Mouse (Mus musculus) c-Kit-positive CD71-positive TER-119-positive erythroid progenitor cells, embryonic 14.5 days (primary cell): ENCODE data around the gene Lpcat4.

Source experiments
- DNase-seq: peaks from one replicate; pipeline ENCODE4 v3.0.0-alpha.2; 2013; ENCODE audit warnings: low spot score

Gene Lpcat4

DNA sequence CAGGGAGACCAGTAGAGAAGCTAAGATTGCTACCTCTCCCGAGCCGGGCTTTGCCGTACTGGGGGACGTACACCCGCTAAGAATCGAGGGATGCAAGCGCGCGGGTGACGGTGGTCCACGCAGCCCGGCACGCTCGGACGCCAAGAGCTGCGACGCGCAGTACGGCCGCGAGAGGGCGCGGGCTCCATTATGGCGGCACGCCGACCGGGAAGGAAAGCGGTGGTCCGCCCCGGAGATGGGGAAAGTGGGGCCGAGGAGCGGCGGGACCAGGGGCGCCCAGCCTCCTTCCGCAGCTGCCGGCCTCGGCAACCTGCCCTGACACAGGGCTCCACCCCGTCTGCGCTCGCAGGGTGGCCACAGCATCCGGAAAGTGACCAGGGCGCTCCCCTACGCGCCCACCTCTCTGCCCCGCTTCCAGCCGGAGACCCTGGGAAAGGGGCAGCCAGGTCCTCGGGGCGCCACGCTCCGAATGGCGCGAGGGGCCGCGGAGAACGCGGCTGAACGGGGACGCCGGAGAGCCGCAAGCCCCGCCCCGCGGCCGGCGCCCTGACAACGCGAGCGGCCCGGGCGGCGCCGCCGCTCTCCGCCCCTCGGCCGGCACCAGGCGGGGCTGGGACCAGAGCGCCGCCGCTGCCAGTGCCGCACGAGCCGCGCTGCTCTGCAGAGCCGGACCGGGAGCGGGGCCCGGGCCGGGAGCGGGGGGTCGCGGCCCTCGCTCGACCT lies at the start of gene Lpcat4:
Lpcat4 (plus strand) TSS at position 257 of the 723 bp plus-strand sequence.
- DNase-seq = peak; percentile 66

DNA sequence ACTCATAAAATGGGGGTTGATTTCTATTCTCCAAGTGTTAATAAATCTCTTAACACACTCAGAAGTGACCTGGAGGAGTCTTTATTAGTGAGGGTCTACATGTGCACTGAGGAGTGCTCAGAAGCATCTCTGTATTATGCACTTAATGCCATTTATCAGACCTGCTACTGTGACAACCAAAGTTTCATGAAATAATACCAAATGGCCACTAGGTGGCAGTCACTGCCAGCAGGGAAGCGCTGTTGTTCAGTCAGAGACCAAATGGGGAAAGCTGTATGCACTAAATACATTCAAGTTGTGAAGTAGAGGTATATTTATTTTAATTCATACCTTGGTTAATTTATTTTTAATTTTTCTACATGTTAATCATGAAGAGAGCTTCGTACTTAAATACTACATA lies 42.4 kb upstream of the Lpcat4 start:
- peak; percentile 45 for DNase-seq

DNA sequence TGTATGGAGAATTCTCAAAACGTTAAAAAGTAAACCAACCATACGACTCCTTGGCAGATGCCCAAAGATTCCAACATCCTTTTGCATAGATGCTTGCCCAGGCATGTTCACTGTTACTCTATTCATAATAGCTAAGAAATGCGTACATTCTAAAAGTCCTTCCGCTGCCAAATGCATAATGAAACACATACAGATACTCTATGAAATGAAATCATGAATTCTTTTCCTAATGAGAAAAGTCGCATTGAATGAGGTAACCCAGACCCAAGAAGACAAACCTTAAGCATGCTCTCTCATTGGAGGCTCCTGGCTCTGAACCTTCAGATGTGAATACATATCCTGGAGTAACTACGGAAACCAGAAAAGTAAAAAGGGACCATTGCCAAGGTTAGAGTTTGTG lies 36.2 kb upstream of the Lpcat4 start:
- no peak for DNase-seq

DNA sequence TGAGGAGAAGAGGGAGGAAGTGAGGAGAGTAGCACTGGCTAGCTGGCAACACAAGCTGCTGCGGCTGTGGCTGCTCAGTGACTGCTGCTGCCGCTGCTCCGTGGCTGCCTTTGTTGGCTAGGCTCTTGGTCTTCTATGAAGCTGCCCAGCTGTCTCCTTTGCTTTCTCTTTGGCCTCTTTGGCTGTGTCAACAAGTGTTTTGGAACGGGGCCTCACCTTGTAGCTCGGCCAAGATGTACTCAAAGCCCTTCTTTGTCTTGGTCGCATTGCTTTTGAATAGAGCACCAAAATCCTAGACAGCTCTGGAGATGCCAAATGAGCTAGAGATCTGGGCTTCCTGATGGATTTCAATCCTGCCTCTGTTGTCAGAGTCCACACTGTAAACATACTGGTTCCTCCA lies 29.1 kb upstream of the Lpcat4 start:
- DNase-seq = no peak

DNA sequence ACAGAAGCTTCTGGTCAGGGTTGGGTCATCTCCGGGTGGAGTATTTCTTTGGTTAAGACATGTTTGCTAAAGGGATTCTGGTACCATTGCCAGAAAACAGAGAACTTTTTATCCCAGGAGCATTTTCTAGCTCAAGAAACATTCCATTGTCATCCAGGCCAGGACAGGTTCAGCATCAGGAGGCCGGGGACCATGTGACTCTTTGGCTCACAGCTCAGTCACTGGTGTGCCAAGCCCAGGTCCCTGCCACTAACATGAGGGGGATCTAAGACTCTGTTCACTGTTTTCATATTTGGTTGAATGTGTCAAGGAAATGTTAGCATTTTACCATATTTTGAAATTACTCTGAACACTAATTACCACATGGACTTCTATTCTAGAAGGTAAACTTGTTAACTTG lies 28.6 kb upstream of the Lpcat4 start:
- no peak for DNase-seq

DNA sequence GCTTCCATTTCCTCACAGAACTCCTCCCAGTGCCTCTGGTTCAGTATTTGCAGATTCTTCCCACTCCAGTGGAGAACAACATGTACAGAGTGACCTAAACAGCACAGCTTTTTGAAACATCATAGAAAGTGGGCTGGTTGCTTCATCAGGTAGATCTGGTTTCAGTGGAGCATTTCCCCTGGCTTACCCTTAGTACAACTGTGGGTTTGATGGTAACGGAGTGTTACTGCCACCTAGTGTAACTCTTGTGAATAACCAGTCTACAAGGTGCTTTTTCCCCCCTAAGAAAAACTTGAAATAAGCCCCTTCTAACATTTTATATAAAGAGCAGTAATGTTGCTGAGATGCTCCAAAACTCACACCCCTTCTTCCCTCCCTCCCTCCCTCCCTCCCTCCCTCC lies 23.3 kb upstream of the Lpcat4 start:
- no peak for DNase-seq

DNA sequence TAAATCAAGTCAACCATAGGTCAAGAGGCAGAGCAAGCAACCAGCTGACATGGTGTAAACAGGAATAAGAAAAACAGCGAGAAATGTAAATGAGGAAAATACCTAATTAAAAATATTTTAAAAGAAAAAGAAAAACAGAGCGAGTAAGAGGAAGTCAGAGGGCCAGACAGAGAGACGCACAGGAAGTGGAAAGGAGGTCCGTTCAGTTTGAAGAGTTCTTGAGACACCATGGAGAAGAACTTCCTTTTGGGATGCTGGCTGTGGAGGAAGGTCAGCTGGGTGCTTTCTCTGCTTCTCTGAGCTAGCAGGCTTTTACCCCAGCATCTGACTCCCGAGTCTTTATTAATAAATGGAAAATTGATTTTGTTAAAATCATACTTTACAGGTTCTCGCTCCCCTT lies 21.7 kb upstream of the Lpcat4 start:
- no peak for DNase-seq

DNA sequence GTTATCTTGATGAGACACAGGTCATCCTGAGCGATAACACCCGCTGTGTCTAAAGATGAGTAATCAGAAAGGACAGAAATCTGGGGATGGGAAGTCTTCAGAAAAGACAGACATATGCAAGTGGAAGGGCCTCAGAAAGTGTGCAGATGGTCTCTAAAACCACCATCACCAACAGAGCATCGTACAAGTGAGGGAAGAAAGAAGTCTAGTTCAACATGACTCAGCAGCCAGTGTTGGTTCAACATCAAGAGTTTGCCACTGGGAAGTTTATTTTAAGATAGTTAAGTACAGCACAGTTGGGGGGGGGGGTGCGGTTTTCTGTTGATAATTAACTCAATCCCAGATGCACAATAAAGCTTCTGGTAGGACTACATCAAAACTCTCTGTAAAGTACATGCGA lies 18.4 kb upstream of the Lpcat4 start:
- no peak for DNase-seq

DNA sequence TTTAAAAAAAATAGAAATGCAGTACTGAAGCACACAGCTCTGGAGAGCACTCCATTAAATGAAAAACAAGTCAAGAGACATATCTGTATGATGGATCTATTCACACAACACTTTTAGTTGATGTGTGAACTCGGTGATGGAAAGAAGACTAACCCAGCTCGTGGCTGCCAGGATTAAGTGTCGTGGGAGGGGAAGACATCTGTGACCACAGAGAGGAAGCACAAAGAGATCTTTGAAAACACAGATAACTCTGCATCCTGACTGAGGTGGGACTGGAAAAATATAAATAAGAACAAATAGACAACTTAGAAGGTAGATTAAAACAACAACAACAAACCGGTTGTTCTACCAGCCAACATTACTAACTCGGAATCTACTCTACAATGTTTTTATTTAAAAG lies 16.7 kb upstream of the Lpcat4 start:
- DNase-seq = no peak

DNA sequence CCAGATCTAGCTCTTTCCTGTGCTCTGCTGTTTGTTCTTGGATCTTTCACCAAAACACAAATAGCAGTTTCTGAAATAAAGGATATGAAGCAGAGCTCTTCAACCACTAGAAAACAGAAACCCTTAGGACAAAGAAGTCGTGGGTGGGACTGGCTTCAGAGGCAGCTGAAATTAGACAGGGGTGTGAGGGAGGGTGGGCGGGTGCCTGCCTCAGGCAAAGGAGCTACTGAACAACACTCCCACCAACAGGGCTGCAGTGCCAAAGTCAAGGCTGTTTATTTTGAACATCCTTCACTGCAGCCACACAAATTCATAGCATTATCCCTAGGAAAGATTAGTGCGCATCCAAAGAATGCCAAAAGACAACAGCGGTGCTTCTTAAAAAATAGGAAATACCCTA lies 14.9 kb upstream of the Lpcat4 start:
- no peak for DNase-seq

DNA sequence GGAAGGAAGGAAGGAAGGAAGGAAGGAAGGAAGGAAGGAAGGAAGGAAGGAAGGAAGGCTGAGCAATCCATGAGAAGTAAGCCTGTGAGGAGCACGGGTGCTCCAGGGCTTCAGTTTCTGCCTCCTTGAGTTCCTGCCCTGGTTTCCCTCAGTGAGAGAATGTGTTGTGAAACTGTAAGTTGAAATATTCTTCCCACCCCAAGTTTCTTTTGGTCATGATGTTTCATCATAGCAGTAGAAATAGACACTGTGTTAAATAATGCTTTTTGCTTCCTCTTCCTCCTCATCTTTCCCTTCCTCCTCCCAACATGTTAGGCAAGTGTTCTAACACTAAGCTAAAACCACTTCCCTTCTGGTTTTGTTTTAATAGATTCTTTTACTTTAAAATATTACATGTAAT lies 6.6 kb upstream of the Lpcat4 start:
- no peak for DNase-seq

DNA sequence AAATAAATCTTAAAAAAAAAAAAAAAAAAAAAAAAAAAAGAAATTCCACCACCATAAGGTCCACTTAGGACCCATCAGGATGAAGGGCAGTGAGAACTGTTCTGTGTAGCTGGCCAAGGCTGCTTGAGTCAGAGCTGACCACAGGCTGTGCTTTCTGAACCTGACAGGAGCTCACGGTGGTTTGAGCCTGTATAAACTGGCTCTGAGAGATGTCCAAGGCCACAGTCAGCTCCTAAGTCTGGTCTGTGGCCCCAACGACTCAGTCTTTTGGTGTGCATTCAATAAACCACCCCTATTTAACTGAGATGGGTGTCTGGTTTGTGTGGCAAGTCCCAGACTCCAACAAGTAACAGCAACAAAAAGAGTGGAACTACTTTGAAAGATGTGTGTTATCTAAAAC lies 2.6 kb upstream of the Lpcat4 start:
- DNase-seq = no peak

DNA sequence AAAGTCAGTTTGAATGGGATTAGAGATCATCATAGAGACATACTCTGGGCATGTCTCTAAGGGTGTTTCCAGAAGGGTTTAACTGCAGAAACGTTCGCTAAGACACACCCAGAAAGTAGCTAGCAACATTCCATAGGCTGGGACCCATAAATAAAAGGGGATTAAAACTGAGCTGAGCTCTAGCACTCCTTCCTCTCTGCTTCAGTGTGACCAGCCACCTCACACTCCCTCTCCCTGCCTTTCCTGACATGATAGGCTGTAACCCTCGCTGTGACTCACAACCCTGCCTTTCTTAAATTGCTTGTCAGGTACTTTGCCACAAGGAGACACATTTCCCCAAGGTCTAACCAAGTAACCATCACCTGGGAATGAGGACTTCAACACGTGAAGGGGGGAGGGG lies 1.3 kb upstream of the Lpcat4 start:
- no peak for DNase-seq

DNA sequence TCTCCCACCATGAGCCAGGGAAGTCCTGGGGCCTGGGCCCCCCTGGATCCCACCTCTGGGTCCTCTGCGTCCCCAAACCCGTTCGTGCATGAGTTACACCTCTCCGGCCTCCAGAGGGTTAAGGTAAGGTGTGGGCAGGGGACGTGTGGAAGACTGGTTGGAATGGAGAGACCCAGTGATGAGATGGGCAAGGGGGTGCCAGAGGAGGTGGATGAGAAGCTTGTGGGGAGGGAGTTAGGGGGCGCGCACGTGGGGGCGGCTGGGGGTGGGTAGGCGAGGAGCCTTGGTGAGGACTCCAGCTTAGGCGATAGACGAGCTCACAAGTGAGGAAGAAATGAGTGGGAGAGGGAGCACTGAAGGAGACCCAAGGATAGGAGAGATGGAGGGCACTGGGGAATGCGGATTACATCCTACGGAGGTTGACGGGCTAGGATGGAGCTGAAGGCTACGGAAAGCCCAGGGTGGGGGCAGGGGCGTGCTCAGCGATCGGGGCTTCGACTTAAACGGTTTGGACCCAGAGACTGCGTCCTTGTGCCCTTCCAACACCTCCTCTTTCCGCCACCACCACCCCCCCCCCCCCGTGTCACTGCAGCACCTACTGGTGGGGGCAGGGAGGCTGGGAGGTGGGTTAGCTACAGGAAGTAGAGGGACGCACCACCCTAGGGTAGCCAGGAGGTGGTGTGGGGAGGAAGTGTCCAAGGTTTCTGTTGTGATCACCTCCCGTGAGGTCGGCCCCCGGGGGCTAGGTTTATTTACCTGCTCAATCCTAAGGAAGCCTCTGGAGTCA lies 860 bp downstream of the Lpcat4 start:
- no peak for DNase-seq

DNA sequence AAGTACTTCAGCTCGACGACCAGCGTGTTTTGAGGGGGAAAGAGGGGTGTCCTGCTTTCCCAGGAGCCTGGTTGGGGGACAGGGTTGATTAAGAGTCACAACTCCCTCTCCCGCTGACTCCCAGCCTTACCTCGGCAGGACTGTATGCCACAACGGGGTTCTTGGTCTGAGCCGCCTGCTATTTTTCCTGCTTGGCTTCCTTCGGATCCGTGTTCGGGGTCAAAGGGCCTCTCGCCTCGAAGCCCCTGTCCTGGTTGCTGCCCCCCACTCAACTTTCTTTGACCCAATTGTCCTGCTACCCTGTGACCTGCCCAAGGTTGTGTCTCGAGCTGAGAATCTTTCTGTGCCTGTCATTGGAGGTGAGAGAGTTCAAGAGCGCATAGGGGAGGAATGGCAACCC lies 2.5 kb downstream of the Lpcat4 start:
- no peak for DNase-seq

DNA sequence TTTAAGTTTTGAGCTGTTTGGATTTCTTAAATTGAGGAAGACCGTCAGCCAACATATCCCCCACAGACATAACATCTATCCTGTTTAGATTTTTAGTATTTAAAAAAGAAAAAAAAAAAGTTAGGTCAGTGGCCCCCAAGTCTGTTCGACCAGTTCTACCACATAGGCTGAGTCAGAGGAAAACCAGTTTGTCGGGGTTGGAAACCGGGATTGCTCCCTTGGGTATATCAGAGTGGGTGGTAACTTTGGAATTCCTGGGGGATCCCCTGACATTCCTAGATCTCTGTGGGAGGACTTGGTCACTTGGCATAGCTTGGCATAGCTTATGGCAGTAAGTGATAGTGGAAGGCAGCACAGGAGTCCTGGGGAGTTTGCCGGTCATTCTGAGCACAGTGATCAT lies 6.0 kb downstream of the Lpcat4 start:
- DNase-seq = no peak

DNA sequence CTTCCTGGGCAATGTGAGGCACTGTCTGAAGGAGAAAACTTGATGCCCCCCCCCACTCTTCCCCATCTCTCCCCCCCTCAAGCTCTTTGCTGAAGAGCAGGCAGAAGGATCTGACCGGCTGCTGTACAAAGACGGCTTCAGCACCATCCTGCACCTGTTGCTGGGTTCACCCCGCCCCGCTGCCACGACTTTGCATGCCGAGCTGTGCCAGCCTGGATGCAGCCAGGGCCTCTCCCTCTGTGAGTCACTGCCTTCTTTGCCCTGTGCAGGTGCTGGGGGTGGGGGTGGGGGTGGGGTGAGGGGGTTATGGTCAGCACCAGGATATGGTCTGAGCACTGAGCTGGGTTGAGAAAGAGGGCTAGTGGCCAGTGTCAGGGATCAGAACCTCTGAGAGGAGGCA lies 6.9 kb downstream of the Lpcat4 start:
- no peak for DNase-seq

DNA sequence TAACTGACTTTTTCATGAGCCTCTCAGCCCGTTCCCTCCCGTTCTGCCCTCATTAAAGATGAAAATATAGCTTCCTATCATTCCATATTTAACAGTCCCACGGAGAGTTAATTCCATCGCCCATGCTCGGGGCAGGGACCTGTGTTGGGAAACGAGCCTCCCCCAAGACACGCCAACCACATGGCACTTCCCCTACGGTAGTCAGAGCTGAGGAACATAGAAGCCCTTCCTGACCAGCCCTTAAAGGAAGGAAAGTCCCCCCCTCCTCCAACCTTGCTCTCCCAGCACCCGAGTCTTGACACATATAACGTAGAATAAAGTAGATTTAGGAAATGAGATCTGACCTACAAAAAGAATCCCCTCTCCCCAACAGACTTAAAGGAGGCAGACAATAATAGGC lies 8.1 kb downstream of the Lpcat4 start:
- no peak for DNase-seq

DNA sequence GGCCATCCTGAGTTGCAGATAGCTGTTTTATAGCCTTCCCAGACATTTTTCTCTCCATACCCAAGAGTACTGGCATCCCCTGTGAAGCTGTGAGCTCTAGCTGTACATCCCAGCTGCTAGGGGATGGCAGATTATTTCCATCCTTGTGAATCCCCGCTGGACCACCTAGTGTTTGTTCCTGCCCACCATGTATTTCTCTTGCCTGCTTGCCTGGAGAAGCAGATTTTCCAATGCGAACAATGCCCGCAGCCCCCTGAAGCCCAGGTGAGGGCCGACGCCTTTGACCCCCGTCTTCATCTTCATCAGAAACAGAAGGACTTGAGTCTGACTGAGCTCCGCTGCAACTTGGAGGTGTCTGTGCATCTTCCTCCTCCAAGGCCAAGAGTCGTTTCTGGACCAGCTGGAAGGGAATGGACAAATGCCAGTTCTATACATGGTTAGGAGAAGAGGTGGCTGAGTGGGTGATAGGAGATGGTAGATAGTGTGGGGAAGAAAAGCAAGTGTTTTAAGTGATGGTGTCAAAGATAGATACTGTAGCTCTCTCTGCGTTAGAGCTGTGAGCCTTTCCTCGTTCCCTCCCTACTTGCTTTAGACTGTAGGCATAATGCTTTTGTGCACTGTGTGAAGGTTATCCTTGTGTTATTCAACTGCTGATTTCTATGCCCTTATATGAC lies 10.6 kb downstream of the Lpcat4 start:
- DNase-seq = no peak

DNA sequence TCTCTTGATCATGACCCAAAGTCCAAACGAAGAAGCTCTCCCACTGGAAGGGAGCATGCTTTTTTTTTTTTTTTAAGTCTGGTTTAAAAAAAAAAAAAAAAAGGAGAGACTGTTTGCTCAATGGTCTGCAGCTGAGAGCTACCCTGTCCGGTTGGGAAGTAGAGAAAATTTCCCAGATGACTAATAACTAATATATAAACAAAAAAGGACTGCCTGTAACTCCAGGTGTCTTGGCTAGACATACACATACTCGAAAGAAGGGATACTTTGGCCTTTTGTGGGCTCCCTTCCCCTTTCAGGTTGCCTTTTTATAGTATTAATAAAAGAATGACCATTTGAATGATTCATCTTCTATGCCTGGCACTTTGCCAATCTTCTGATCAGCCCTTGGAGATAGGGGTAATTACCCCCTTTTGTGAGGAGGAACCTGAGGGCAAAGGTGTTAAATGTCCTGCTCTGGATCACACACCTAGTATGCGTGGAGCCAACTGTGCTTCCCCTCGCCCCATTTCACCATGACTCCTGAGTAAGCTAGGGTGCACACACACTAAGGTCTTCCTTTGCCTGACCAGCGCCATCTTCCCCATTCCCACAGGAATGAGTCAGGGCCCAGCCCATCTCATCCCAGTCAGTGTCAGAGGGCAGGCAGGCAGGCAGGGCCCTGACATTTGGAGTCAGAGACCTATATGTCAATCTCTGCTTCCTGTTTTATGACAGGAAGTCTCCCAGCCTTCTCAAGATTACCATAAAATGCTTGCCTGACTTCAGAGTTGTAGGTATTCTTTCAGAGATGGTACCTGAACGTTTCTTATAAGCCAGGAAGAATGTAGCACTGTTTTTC lies 15.6 kb downstream of the Lpcat4 start:
- DNase-seq = no peak

DNA sequence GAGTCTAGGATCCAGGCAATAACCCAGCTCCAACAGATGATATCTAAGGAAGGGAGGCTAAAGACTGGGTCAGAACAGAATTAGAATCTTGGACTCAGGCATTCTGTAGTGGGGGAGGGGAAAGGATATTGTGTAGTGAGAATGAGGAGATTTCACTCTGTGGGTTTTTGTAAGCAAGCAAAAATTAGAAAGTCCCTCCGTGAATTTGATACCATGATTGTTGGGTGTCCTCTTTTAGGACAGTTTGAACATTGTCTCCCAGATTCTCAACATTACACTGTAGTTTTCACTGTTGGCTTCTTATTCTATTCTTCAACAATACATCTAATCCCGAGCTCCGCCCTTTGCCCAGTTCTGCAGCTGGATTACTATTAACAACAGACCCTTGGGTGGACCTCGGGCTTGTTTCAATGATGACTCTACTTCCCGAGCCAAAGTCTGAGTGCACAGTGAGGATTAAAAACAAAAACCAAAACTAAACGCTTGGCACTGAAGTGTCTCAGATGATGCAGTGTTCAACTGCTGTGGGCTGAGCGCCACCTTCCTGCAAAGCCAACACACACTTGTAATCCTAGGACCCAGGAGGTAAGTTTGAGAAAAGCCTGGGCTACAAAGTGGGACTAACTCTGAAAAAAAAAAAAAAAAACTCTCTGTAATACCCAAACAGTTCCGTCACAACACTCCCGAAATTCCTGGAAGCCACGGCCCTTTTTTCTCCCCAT lies 20.1 kb downstream of the Lpcat4 start, which contains the start of gene Nutm1:
Nutm1 (minus strand) TSS at position 51 of the 722 bp plus-strand sequence.
- DNase-seq = no peak
